Mouse (Mus musculus) brain, embryonic 14.5 days (tissue): Measurements from ENCODE around the gene Zfp536.

Experiments
- CTCF ChIP-seq: fragments of 200-500 bp; IDR thresholded peaks from 2 replicates; pipeline ENCODE4 v1.5.1; 2012; ENCODE audit warnings: inconsistent platforms, mild to moderate bottlenecking, moderate library complexity, borderline replicate concordance; ENCODE audit not compliant: insufficient read depth, insufficient read length; ENCODE audit errors: extremely low read depth
- POLR2A ChIP-seq: fragments of 200-500 bp; IDR thresholded peaks from 2 replicates; pipeline ENCODE4 v1.6.1; 2012; ENCODE audit warnings: mild to moderate bottlenecking, inconsistent platforms, borderline replicate concordance; ENCODE audit not compliant: poor library complexity, insufficient read depth, insufficient read length, severe bottlenecking; ENCODE audit errors: extremely low read depth

- TF ChIP-seq POLR2A (no peak), CTCF (no peak)
These were observed 209.5 kb downstream of the Zfp536 start for GRCm38 (mm10) chr7:37563831-37564400.
